Mouse (Mus musculus) erythroblast, embryonic 14.5 days (primary cell): ENCODE results near the gene Gtsf1.

Source experiments
- GATA1 ChIP-seq: IDR thresholded peaks from 2 replicates; pipeline ENCODE4 v1.6.1; 2012; ENCODE audit warnings: low read length, inconsistent platforms, mixed read lengths
- TAL1 ChIP-seq: IDR thresholded peaks from 3 replicates; pipeline ENCODE4 v1.6.1; 2012; ENCODE audit warnings: low read length, inconsistent platforms, mixed read lengths

DNA sequence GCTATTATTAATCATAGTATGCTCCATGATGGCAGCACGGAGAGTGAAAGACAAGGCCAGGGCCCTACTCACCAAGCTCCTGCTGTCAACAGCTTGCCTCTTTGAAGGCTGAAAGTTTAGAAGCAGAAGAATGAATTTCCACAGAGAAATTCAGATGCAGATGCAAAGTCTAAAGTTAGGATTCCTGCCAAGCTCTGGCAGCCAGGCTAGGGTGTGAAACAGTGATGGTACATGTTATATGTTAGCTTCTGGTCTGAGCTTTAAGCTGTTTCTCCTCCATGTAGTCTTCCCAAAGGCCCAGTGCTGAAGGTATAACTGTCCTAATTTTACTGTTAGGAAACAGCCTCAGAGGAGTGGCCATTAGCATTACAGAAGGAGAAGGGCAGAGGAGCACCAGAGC is 61.1 kb downstream of the Gtsf1 start:
- no peak for TF ChIP-seq GATA1
- TF ChIP-seq TAL1, result no peak
